Comparison of ENCODE assay signal across 8 mouse cellular contexts in the genomic region with DNA sequence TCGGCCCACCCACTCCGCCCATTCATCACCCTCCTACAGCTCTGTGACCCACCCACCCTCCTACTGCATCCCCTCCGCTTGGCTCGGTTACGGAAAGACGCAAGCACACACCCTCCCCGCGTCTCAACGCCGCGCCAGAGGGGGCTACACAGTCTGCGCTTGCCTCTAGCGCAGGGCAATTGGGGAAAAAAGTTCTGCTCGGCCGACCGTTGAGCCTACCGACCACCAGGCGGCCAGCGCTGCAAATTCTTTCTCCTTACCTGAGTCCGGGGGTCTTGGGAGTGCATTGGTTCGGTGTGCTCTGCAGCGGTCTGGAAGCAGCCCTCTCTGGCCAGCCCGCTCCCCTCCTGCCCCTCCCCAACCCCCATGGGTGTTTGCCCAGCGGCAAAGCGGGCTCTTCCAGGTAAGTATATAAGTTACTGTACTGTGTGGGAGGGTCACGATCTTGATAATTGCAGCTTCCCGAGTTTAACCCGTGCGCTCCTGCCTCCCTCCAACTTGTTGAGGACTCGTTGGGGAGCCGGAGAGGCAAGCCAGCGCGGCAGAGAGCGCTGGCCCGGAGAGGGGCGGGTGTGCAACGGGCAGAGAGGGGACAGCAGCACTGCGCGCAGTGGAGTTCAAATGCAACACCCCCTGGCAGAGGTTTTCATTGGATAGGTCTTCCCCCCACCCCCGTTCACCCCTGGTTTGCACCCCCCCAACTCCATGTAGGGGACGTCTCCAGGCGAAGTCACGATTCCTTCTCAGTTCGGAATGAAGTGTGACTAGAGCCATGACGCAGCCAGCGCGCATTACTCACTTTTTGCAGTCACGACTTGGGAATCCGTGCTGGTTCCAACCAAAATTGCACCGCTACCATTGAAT.
A peak's percentile ranks its signal among the peaks of the same experiment; 100 is the strongest.
DNase-seq lines count a peak whose midpoint lies in the region; ATAC-seq and TF ChIP-seq lines count a peak whose summit lies in the region.

No protein-coding gene starts in this region.

- 0 out of 2 replicates have a peak, but pooled peaks cover 3% of the 10 kb centered on the region for H3K4me1 ChIP-seq in kidney, embryonic 14.5 days (ENCODE audit: control insufficient read depth, insufficient read depth, low read length)
- H3K4me1 ChIP-seq in forebrain, embryonic 12.5 days: peaks cover 78% of the 10 kb centered on the region
- H3K4me1 ChIP-seq in midbrain, embryonic 12.5 days: peaks cover 61% of the 10 kb centered on the region

- no peak overlapping the region for H3K27ac ChIP-seq in kidney, embryonic 14.5 days (ENCODE audit: low read depth, low read length)
- H3K27ac ChIP-seq in forebrain, embryonic 12.5 days: no peak overlapping the region
- H3K27ac ChIP-seq in midbrain, embryonic 12.5 days (replicated peaks): no peak overlapping the region
- H3K27ac ChIP-seq in gastrocnemius, adult 2 months: no peak overlapping the region

- H3K9ac ChIP-seq in kidney, embryonic 14.5 days (ENCODE audit: low read depth, low read length): no peak overlapping the region
- no peak overlapping the region for H3K9ac ChIP-seq in forebrain, embryonic 12.5 days
- H3K9ac ChIP-seq in midbrain, embryonic 12.5 days (replicated peaks): no peak overlapping the region

- intact Hi-C loops in gastrocnemius, adult 2 months (cut with DNase I): no loop called here

- no peak for ATAC-seq in kidney, embryonic 14.5 days (ENCODE audit: low FRiP score, low TSS enrichment)
- no peak for ATAC-seq in forebrain, embryonic 12.5 days (ENCODE audit: low FRiP score)
- no peak for ATAC-seq in midbrain, embryonic 12.5 days (ENCODE audit: low FRiP score, low read depth)

- TF ChIP-seq CTCF in gastrocnemius, adult 2 months (IDR thresholded peaks at IDR 0.05): no peak

- peaks cover 94% of the 10 kb centered on the region for H3K27me3 ChIP-seq in kidney, embryonic 14.5 days (ENCODE audit: control insufficient read depth, insufficient read depth, low read length)
- H3K27me3 ChIP-seq in forebrain, embryonic 12.5 days: peaks cover 93% of the 10 kb centered on the region
- peaks cover 94% of the 10 kb centered on the region for H3K27me3 ChIP-seq in midbrain, embryonic 12.5 days

- H3K9me3 ChIP-seq in kidney, embryonic 14.5 days (ENCODE audit: control insufficient read depth, low read length): no peaks in the 10 kb centered on the region
- H3K9me3 ChIP-seq in forebrain, embryonic 12.5 days: no peaks in the 10 kb centered on the region
- no peaks in the 10 kb centered on the region for H3K9me3 ChIP-seq in midbrain, embryonic 12.5 days

- peak overlapping the region; percentile 17 for H3K4me3 ChIP-seq in kidney, embryonic 14.5 days (ENCODE audit: low read length)
- H3K4me3 ChIP-seq in forebrain, embryonic 12.5 days (replicated peaks): peak overlapping the region; percentile 36
- peak overlapping the region; percentile 31 for H3K4me3 ChIP-seq in midbrain, embryonic 12.5 days
- no peak overlapping the region for H3K4me3 ChIP-seq in gastrocnemius, adult 2 months

- no peaks in the 10 kb centered on the region for H3K36me3 ChIP-seq in kidney, embryonic 14.5 days (ENCODE audit: control insufficient read depth, insufficient read depth, low read length)
- no peaks in the 10 kb centered on the region for H3K36me3 ChIP-seq in forebrain, embryonic 12.5 days (replicated peaks)
- no peaks in the 10 kb centered on the region for H3K36me3 ChIP-seq in midbrain, embryonic 12.5 days

- no peak for DNase-seq in kidney, postnatal 4 days
- peak; percentile 90 for DNase-seq in brain, adult 2 months (ENCODE audit: low read depth, low spot score)
- DNase-seq in spleen, postnatal 36 days (ENCODE audit: low spot score in 2 of 2): no peak
- no peak for DNase-seq in yolk sac, embryonic 10.5 days (ENCODE audit: low spot score)
- DNase-seq in gastrocnemius, adult 2 months: no peak

- no peak overlapping the region; the same call in 1 of the 2 replicates for H3K4me2 ChIP-seq in kidney, embryonic 14.5 days (replicated peaks; ENCODE audit: low read depth, low read length)
- H3K4me2 ChIP-seq in forebrain, embryonic 12.5 days: peak overlapping the region; percentile 55
- peak overlapping the region; percentile 44 for H3K4me2 ChIP-seq in midbrain, embryonic 12.5 days (replicated peaks)

- under 1% methylated on average over 47 of the region's 50 CpGs for WGBS in kidney, embryonic 14.5 days
- WGBS in forebrain, embryonic 12.5 days: under 1% methylated on average over 50 of the region's 50 CpGs
- under 1% methylated on average over 48 of the region's 50 CpGs for WGBS in midbrain, embryonic 12.5 days
